Mouse (Mus musculus): ENCODE results near the gene Cebpz. TPM values are rescaled to one million over a fixed set of nuclear protein-coding genes. Genes with fewer than 3 reads are reported as not detected.

The Cebpz gene
- polyA plus RNA-seq (2015; fragmentation: Illumina TruSeq; extraction: RNeasy Lipid Tissue Mini Kit (QIAGEN cat#74804); ENCODE audit: insufficient read depth, low replicate concordance): 77.3 TPM

GRCm38 (mm10) chr17:78936466-78937228 is at the start of gene Cebpz, which contains the start of gene Ndufaf7:
Cebpz (minus strand) TSS chr17:78937066.
Ndufaf7 (plus strand) TSS chr17:78937136.

GRCm38 (mm10) chr17:78916369-78916813 is 20.5 kb downstream of the Cebpz start, which contains the start of gene Cebpzos:
Cebpzos (plus strand) TSS chr17:78916500.

GRCm38 (mm10) chr17:78906892-78907291 is 30.0 kb downstream of the Cebpz start, which contains the start of gene Sult6b1:
Sult6b1 (minus strand) TSS chr17:78906992.

GRCm38 (mm10) chr17:78882401-78883112 is 54.3 kb downstream of the Cebpz start, which contains the start of gene Eif2ak2:
Eif2ak2 (minus strand) TSS chr17:78882573.

Other genes starting within 250 kb of the Cebpz start
- gene Strn, start 199.9 kb downstream of the Cebpz start, polyA plus RNA-seq (2015; fragmentation: Illumina TruSeq; extraction: RNeasy Lipid Tissue Mini Kit (QIAGEN cat#74804); ENCODE audit: insufficient read depth, low replicate concordance): 25.8 TPM
- 24.0 TPM for gene Heatr5b, start 101.7 kb downstream of the Cebpz start, polyA plus RNA-seq (2015; fragmentation: Illumina TruSeq; extraction: RNeasy Lipid Tissue Mini Kit (QIAGEN cat#74804); ENCODE audit: insufficient read depth, low replicate concordance)
- 63.4 TPM for gene Gpatch11, start 101.5 kb downstream of the Cebpz start, polyA plus RNA-seq (2015; fragmentation: Illumina TruSeq; extraction: RNeasy Lipid Tissue Mini Kit (QIAGEN cat#74804); ENCODE audit: insufficient read depth, low replicate concordance)
- gene Eif2ak2, start 54.5 kb downstream of the Cebpz start, polyA plus RNA-seq (2015; fragmentation: Illumina TruSeq; extraction: RNeasy Lipid Tissue Mini Kit (QIAGEN cat#74804); ENCODE audit: insufficient read depth, low replicate concordance): 42.1 TPM
- gene Sult6b1, start 30.1 kb downstream of the Cebpz start, polyA plus RNA-seq (2015; fragmentation: Illumina TruSeq; extraction: RNeasy Lipid Tissue Mini Kit (QIAGEN cat#74804); ENCODE audit: insufficient read depth, low replicate concordance): not detected
- 36.9 TPM for gene Cebpzos, start 20.6 kb downstream of the Cebpz start, polyA plus RNA-seq (2015; fragmentation: Illumina TruSeq; extraction: RNeasy Lipid Tissue Mini Kit (QIAGEN cat#74804); ENCODE audit: insufficient read depth, low replicate concordance)
- 40.1 TPM for gene Ndufaf7, start 70 bp upstream of the Cebpz start, polyA plus RNA-seq (2015; fragmentation: Illumina TruSeq; extraction: RNeasy Lipid Tissue Mini Kit (QIAGEN cat#74804); ENCODE audit: insufficient read depth, low replicate concordance)
- gene Prkd3, start 83.8 kb upstream of the Cebpz start, polyA plus RNA-seq (2015; fragmentation: Illumina TruSeq; extraction: RNeasy Lipid Tissue Mini Kit (QIAGEN cat#74804); ENCODE audit: insufficient read depth, low replicate concordance): 47.0 TPM
- gene Qpct, start 114.8 kb upstream of the Cebpz start, polyA plus RNA-seq (2015; fragmentation: Illumina TruSeq; extraction: RNeasy Lipid Tissue Mini Kit (QIAGEN cat#74804); ENCODE audit: insufficient read depth, low replicate concordance): 3.3 TPM

All from spleen, adult 10 weeks (tissue).